Mouse (Mus musculus) ES-Bruce4 (cell line): ENCODE measurements around the gene Gna12. TPM values are rescaled to one million over a fixed set of nuclear protein-coding genes. Genes with fewer than 3 reads are reported as not detected.
A peak's percentile ranks its signal among the peaks of the same experiment; 100 is the strongest.

ENCODE experiments used
- H3K27ac ChIP-seq: 2 replicates; pipeline ENCODE4 v1.5.1; 2012; ENCODE audit warnings: low read length, inconsistent platforms; ENCODE audit not compliant: insufficient read depth
- H3K27me3 ChIP-seq: 2 replicates; pipeline ENCODE4 v1.6.1; 2012; ENCODE audit warnings: mild to moderate bottlenecking, low read length, inconsistent platforms; ENCODE audit not compliant: control insufficient read depth, poor library complexity, insufficient read depth, severe bottlenecking
- H3K36me3 ChIP-seq: 2 replicates; pipeline ENCODE4 v1.6.1; 2012; ENCODE audit warnings: inconsistent platforms, mild to moderate bottlenecking, low read length, moderate library complexity; ENCODE audit not compliant: control insufficient read depth, poor library complexity, insufficient read depth, severe bottlenecking
- H3K4me1 ChIP-seq: one replicate; pipeline ENCODE4 v1.8.1; 2011; ENCODE audit warnings: low read length; ENCODE audit not compliant: control insufficient read depth, insufficient read depth
- H3K4me3 ChIP-seq: 2 replicates; pipeline ENCODE4 v1.5.1; 2011; ENCODE audit warnings: low read depth, mild to moderate bottlenecking, low read length
- H3K9ac ChIP-seq: 2 replicates; pipeline ENCODE4 v1.6.1; 2012; ENCODE audit warnings: low read depth, mild to moderate bottlenecking, inconsistent platforms; ENCODE audit not compliant: poor library complexity, severe bottlenecking
- H3K9me3 ChIP-seq: replicated peaks from 2 replicates; pipeline ENCODE4 v1.6.1; 2012; ENCODE audit warnings: mild to moderate bottlenecking, low read length, inconsistent platforms; ENCODE audit not compliant: control insufficient read depth, poor library complexity, insufficient read depth, severe bottlenecking
- CTCF ChIP-seq: IDR thresholded peaks from one replicate; pipeline ENCODE4 v1.8.1; 2011; ENCODE audit warnings: low read depth, low read length
- EP300 ChIP-seq: IDR thresholded peaks from 2 replicates; pipeline ENCODE4 v1.6.1; 2011; ENCODE audit warnings: low read depth, low read length; ENCODE audit not compliant: insufficient read depth
- POLR2A ChIP-seq: IDR thresholded peaks from one replicate; pipeline ENCODE4 v1.8.1; 2011; ENCODE audit warnings: low read length; ENCODE audit not compliant: insufficient read depth
- polyA plus RNA-seq: library from polyadenylated mRNA; stranded (reverse); fragments of >200 nt; gene quantifications from 2 replicates; pipeline ENCODE4 v1.2.4, GENCODE M21; 2011; ENCODE audit warnings: low read depth; ENCODE audit not compliant: missing spikeins, insufficient read depth, insufficient read length

Gene Gna12
- polyA plus RNA-seq, 1 experiment: 29.9 TPM

DNA sequence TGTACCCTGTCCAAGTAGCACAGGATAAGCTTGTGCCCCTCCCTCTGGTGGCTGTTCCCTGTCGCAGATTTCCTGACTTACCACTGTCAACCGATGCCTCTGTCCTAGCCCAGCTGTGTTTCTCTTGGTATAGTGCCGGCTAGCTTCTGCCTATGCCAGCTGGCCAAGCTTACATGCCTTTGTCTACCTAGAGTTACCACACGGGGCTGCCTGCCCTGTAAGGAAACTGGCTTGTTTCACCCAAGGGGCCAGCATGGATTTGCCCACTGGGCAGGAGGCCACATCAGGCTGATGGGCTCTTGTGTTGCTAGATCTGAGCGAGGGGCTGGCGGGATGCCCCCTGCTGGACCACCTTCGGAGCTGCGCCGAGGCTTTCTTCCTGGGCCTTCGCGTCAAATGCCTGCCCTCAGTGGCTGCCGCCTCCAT, 86.5 kb downstream of the Gna12 start:
- Histone ChIP-seq H3K27ac (no peak overlapping the region), H3K4me1 (no peaks in the 10 kb centered on the region), H3K36me3 (no peaks in the 10 kb centered on the region), H3K9ac (0 out of 2 replicates have a peak overlapping the region, but pooled peaks have one; percentile 26), H3K4me3 (0 out of 2 replicates have a peak overlapping the region, but pooled peaks have one; percentile 43), H3K9me3 (no peaks in the 10 kb centered on the region), H3K27me3 (no peaks in the 10 kb centered on the region)
- TF ChIP-seq CTCF (peak; percentile 61), EP300 (no peak)

DNA sequence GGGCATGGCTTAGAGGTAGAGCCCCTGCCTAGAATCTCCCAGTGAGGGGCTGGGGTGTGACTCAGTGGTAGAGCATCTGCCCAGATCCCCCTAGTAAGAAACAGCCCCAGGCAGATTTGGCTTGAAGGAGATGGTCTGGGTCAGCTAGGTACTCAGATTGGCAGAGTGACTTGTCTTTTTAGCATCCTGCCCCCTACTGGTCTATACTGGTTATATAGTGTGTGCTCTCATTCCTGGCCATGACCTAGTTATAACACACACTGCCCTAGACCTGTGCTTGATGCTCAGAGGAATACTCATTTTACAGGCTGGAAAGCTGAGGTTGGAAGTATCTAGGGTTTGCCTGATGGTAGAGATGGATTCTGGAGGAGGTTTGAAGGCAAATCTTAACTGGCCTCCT, 88.4 kb downstream of the Gna12 start:
- Histone ChIP-seq H3K27ac (no peak overlapping the region), H3K4me1 (no peaks in the 10 kb centered on the region), H3K9ac (no peak overlapping the region), H3K4me3 (no peak overlapping the region), H3K9me3 (no peaks in the 10 kb centered on the region), H3K36me3 (no peaks in the 10 kb centered on the region), H3K27me3 (no peaks in the 10 kb centered on the region)
- no peak for TF ChIP-seq EP300
- TF ChIP-seq POLR2A: no peak
- peak; percentile 1 for TF ChIP-seq CTCF

DNA sequence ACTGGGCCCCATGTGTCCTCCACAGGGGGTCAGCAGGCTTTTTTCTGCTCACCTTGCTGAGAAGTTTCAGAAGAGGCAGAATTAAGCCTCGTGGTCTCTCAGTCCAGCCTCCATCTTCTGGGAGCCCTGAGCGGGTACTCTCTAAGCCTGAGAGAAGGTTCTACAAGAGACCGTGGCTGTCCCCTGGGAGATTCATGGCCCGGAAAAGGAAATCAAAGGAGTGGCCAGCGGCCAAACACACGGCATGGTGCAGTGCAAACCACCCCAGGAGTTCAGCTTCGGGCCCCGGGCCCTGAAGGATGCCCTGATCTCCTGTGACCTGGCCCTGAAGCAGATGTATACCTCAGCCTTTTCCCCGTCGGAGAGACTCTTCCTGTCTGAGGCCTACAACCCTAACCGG, 89.2 kb downstream of the Gna12 start:
- TF ChIP-seq EP300 (no peak), CTCF (no peak), POLR2A (no peak)
- Histone ChIP-seq H3K9ac (no peak overlapping the region), H3K27ac (no peak overlapping the region), H3K4me3 (no peak overlapping the region), H3K4me1 (no peaks in the 10 kb centered on the region), H3K9me3 (no peaks in the 10 kb centered on the region), H3K36me3 (no peaks in the 10 kb centered on the region), H3K27me3 (no peaks in the 10 kb centered on the region)

DNA sequence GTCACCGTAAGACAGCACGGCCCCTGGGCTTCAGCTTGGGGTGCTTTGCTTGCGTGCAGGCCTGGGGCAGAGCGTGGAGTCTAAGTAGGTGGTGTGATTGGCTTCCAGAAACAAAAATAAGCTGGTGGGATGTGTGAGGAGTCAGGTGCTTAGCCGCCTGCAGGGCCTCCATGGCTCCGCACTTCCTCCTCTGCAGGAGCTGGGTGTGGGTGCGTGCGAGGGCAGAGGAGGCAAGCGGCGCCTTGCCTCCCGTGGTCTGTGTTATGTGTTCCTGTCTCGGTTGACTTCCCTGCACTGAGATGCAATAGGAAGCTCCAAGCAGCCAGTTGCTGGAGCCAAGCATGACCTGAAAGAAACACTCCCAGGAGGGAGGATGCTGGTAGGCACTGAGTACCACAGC, 90.4 kb downstream of the Gna12 start:
- Histone ChIP-seq H3K9ac (no peak overlapping the region), H3K4me3 (no peak overlapping the region), H3K36me3 (no peaks in the 10 kb centered on the region), H3K4me1 (no peaks in the 10 kb centered on the region), H3K27me3 (no peaks in the 10 kb centered on the region), H3K27ac (no peak overlapping the region), H3K9me3 (no peaks in the 10 kb centered on the region)
- no peak for TF ChIP-seq EP300
- TF ChIP-seq POLR2A: no peak
- no peak for TF ChIP-seq CTCF

DNA sequence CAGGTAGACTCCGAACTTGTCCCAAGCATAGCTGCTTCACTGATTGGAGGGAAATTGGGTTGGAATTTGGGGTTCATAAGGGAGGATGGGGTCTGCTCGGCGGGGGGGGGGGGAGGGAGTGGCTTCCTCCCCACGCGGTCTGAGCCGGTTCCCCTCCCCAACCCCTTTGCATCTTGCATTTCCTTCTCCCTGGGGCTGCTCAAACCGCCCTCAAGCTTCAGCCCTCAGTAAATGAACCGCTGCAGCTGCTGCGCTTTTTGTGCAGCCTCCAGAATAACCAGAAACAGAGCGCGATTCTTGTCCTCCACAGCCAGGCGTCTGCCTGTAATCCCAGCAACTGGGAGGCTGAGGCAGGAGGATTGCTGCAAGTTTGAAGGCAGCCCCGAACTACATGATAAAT, 94.1 kb downstream of the Gna12 start:
- no peaks in the 10 kb centered on the region for H3K4me1 ChIP-seq

DNA sequence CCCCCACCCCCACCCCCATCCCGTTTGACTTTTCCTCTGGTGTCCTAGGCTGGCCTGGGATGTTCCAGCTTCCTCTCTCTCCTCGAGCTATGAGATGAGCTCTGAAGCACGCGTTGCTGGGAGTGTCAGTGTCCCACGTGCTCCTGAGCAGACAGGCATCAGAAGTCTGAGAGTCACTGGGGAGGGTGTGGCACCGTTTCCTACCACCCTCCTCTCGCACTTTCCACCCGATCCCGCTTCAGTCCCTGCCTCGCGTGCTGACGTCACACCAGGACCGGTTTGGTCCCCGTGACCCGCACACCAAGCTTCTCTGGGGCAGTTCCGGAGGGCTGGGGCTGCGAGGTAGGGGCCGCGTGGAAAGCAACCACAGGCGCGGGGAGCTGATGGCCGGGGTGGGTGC, 94.9 kb downstream of the Gna12 start:
- Histone ChIP-seq H3K4me3 (peak overlapping the region; percentile 61), H3K27ac (no peak overlapping the region), H3K36me3 (no peaks in the 10 kb centered on the region), H3K27me3 (no peaks in the 10 kb centered on the region), H3K4me1 (no peaks in the 10 kb centered on the region), H3K9me3 (no peaks in the 10 kb centered on the region), H3K9ac (peak overlapping the region; percentile 23; the same call in 1 of the 2 replicates)
- no peak for TF ChIP-seq CTCF
- TF ChIP-seq POLR2A: no peak
- no peak for TF ChIP-seq EP300

More for the DNA sequence above, 94.1 kb downstream of the Gna12 start:
- Histone ChIP-seq H3K27ac (no peak overlapping the region), H3K9ac (peak overlapping the region; percentile 23; the same call in 1 of the 2 replicates), H3K9me3 (no peaks in the 10 kb centered on the region), H3K27me3 (no peaks in the 10 kb centered on the region), H3K4me3 (peak overlapping the region; percentile 61), H3K36me3 (no peaks in the 10 kb centered on the region)
- no peak for TF ChIP-seq CTCF
- no peak for TF ChIP-seq EP300
- no peak for TF ChIP-seq POLR2A
